Mouse (Mus musculus): ENCODE measurements around the gene Meox1.

DNA sequence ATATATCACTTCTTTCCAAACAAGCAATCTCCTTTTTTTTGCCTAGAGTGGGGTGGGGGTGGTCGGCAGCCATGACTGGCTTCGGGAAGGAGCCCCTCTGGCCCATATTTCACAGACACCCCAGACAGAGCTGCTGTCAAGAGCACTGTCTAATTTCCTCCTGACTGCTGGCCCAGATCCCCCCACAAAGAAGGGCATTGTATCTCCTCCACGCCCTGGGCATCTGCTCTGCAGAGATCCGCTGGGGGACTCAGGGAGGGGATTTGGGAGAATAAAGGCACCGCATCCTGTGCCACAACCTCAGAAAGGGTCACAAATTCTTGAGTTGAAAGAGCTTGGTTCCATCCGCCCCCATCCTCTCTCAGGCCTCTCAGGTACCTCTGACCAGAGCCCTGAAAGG is 22.7 kb downstream of the Meox1 start:
- TF ChIP-seq CTCF (conservative IDR thresholded peaks at IDR 0.05; ENCODE audit: insufficient read depth, insufficient read length, low read depth, low read length) (no peak), POLR2A (IDR thresholded peaks at IDR 0.05; ENCODE audit: low read depth, low read length) (no peak)
